Mouse (Mus musculus): Measurements from ENCODE around the gene Pdcd4. TPM values are rescaled to one million over a fixed set of nuclear protein-coding genes. Genes with fewer than 3 reads are reported as not detected.

Pdcd4 gene
- polyA plus RNA-seq (2015; fragmentation: Nextera tagmentation; extraction: Ambion mirVana) = 110 and 115 TPM in 2 replicates

DNA sequence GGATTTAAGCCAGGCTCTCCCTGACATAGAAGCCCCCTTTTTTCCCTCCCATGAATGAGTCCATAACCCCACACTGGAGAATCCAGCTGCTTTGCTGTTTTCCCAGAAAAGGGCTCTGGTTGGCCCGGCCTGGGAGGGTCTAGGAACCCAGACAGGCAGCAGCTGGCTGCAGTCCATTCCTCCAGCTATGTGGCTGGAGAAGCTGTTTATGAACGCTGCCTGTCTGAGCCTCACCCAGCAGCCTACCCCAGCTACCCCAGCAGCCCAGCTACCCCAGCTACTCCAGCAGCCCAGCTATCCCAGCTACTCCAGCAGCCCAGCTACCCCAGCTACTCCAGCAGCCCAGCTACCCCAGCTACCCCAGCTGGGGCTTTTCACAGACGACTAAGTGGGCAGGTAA lies at the start of gene Pdcd4:
Gene Pdcd4 (plus strand): TSS at position 171 of the 400 bp plus-strand sequence.
- no peak for ATAC-seq
- peaks cover 8% of the 10 kb centered on the region; the same call in 1 of the 2 replicates for H3K4me1 ChIP-seq
- 37% methylated on average over 3 of the region's 3 CpGs for WGBS
- no peak within 1 kb of the TSS for H3K9ac ChIP-seq
- H3K9me3 ChIP-seq (replicated peaks) = no peaks in the 10 kb centered on the region
- no peak within 1 kb of the TSS for H3K4me3 ChIP-seq
- H3K27me3 ChIP-seq = no peaks in the 10 kb centered on the region
- H3K4me2 ChIP-seq = no peak within 1 kb of the TSS
- no peaks in the 10 kb centered on the region for H3K36me3 ChIP-seq (ENCODE audit: poor library complexity, severe bottlenecking)
- no peak within 1 kb of the TSS for H3K27ac ChIP-seq

- Histone ChIP-seq H3K9ac (no peak overlapping the region), H3K27ac (no peak overlapping the region), H3K36me3 (ENCODE audit: poor library complexity, severe bottlenecking) (no peaks in the 10 kb centered on the region), H3K4me1 (peaks cover 14% of the 10 kb centered on the region), H3K27me3 (no peaks in the 10 kb centered on the region), H3K9me3 (replicated peaks) (no peaks in the 10 kb centered on the region), H3K4me2 (no peak overlapping the region), H3K4me3 (no peak overlapping the region)
- 92% methylated on average over 8 of the region's 8 CpGs for WGBS
- ATAC-seq = no peak
These were observed 48.1 kb upstream of the Pdcd4 start for GRCm38 (mm10) chr19:53843972-53844371.

GRCm38 (mm10) chr19:53848272-53848995 lies 43.6 kb upstream of the Pdcd4 start:
- Histone ChIP-seq H3K9ac (no peak overlapping the region), H3K9me3 (replicated peaks) (no peaks in the 10 kb centered on the region), H3K36me3 (ENCODE audit: poor library complexity, severe bottlenecking) (no peaks in the 10 kb centered on the region), H3K27me3 (no peaks in the 10 kb centered on the region), H3K4me3 (no peak overlapping the region), H3K27ac (no peak overlapping the region), H3K4me1 (peaks cover 37% of the 10 kb centered on the region), H3K4me2 (no peak overlapping the region)
- 87% methylated on average over 10 of the region's 10 CpGs for WGBS
- ATAC-seq = no peak

DNA sequence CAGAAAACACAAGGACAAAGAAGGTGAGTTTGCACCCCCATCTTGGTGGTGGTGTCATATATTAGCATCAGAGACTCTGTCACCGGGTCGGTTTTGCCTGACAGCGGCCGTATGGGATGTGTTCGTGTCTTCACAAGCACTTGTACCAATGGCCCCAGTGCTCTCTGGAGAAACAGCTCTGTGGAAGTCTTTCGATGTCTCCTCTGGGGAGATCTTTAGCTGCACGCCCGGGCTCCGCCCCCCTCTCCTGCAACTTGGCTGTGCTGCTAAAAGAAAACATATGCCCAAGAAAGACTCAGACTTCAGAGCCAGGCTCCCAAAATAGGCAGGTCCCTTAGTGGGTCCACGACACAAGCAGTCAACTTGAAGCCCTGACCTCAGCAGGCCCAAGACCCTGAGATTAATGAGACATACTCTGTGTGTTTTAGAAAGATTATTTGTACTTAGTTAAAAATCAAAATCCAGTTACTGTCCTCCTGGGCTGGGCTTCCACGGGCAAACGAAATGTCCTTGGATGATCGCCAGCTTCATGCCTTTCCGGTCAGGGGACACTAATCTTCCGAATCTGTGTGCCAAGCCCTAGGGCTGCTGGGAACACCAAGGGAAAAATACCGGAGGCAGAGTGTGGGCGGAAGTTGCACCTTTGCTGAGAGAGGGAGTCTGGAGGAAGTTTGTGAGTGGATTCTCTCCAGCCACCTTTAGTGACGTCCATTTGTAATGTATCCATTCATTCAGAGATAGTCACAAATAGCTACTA lies 41.7 kb upstream of the Pdcd4 start:
- H3K9ac ChIP-seq = no peak overlapping the region
- no peaks in the 10 kb centered on the region for H3K27me3 ChIP-seq
- peak overlapping the region; percentile 18; the same call in 1 of the 2 replicates for H3K4me2 ChIP-seq
- H3K9me3 ChIP-seq (replicated peaks) = no peaks in the 10 kb centered on the region
- peaks cover 56% of the 10 kb centered on the region for H3K4me1 ChIP-seq
- no peaks in the 10 kb centered on the region for H3K36me3 ChIP-seq (ENCODE audit: poor library complexity, severe bottlenecking)
- no peak for ATAC-seq
- peak overlapping the region; percentile 97 for H3K27ac ChIP-seq
- 52% methylated on average over 18 of the region's 18 CpGs for WGBS
- H3K4me3 ChIP-seq = no peak overlapping the region

DNA sequence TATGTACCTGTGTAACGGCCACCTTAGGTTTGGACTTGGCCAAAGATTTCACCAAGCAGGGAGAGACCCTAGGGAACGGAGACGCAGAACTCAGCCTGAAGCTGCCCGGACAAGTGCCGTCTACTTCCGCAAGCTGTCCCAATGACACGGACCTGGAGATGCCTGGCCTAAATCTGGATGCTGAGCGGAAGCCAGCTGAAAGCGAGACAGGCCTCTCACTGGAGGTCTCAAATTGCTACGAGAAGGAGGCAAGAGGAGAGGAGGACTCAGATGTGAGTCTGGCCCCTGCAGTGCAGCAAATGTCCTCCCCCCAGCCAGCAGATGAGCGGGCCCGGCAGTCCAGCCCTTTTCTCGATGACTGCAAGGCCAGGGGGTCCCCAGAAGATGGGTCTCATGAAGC lies 40.7 kb upstream of the Pdcd4 start:
- Histone ChIP-seq H3K9ac (no peak overlapping the region), H3K4me3 (no peak overlapping the region), H3K4me2 (0 out of 2 replicates have a peak overlapping the region, but pooled peaks have one; percentile 59), H3K4me1 (peaks cover 66% of the 10 kb centered on the region), H3K9me3 (replicated peaks) (no peaks in the 10 kb centered on the region), H3K36me3 (ENCODE audit: poor library complexity, severe bottlenecking) (no peaks in the 10 kb centered on the region), H3K27me3 (no peaks in the 10 kb centered on the region), H3K27ac (peak overlapping the region; percentile 97)
- ATAC-seq = no peak
- 80% methylated on average over 13 of the region's 13 CpGs for WGBS

DNA sequence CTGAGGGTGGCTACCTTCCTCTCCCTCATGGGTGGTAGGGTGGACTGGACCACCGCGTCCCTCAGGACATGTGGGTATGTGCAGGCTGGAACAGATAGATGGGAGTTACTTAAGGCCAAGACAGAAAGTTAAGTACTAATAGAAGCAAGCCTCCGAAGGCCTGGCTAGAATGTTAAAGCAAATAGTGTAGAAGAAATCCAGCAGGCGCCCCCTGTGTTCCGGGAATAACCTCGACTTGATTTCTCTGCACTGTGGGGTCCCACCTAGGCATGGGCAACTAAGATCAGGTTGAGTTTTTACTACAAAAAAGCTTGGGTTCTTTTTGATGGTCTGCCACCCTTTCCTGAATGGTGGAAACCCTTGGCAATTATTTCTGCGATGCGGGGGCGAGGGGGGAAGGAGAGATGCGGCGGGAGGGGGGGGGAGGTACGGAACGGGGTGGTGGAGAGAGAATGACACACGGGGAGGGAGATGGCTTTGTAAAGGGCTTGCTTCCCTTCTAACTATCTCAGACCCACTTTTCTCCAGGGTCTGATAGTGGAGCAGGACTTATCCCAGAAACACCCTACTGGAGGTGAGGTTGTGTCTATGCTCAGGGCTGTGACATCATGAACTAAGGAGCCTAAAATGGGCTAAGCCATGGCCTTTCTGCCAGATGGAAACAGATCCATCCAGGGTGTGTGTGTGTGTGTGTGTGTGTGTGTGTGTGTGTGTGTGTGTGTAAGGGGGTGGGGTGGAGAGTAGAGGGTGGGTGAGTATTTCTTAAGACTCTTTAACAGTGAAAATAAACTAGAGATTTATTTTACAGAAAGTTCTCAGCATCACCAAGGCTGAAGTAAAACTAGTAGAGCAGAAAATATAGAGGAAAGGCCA lies 40.0 kb upstream of the Pdcd4 start:
- Histone ChIP-seq H3K27me3 (no peaks in the 10 kb centered on the region), H3K9ac (no peak overlapping the region), H3K4me3 (no peak overlapping the region), H3K27ac (peak overlapping the region; percentile 97), H3K36me3 (ENCODE audit: poor library complexity, severe bottlenecking) (no peaks in the 10 kb centered on the region), H3K4me1 (peaks cover 73% of the 10 kb centered on the region), H3K4me2 (peak overlapping the region; percentile 59), H3K9me3 (replicated peaks) (no peaks in the 10 kb centered on the region)
- ATAC-seq = peak; percentile 33
- WGBS = 53% methylated on average over 14 of the region's 14 CpGs

GRCm38 (mm10) chr19:53852699-53853451 lies 39.2 kb upstream of the Pdcd4 start:
- peak; percentile 92 for ATAC-seq
- peak overlapping the region; percentile 59 for H3K4me2 ChIP-seq
- 0 out of 2 replicates have a peak overlapping the region, but pooled peaks have one; percentile 22 for H3K4me3 ChIP-seq
- no peaks in the 10 kb centered on the region for H3K27me3 ChIP-seq
- no peaks in the 10 kb centered on the region for H3K36me3 ChIP-seq (ENCODE audit: poor library complexity, severe bottlenecking)
- peak overlapping the region; percentile 97 for H3K27ac ChIP-seq
- 10% methylated on average over 15 of the region's 15 CpGs for WGBS
- peaks cover 81% of the 10 kb centered on the region for H3K4me1 ChIP-seq
- peak overlapping the region; percentile 26; the same call in 1 of the 2 replicates for H3K9ac ChIP-seq
- H3K9me3 ChIP-seq (replicated peaks) = no peaks in the 10 kb centered on the region

- Histone ChIP-seq H3K4me1 (peaks cover 95% of the 10 kb centered on the region), H3K4me3 (no peak overlapping the region), H3K27ac (peak overlapping the region; percentile 36; the same call in 1 of the 2 replicates), H3K4me2 (peak overlapping the region; percentile 59), H3K36me3 (ENCODE audit: poor library complexity, severe bottlenecking) (no peaks in the 10 kb centered on the region), H3K9ac (0 out of 2 replicates have a peak overlapping the region, but pooled peaks have one; percentile 2), H3K27me3 (no peaks in the 10 kb centered on the region), H3K9me3 (replicated peaks) (no peaks in the 10 kb centered on the region)
- ATAC-seq = no peak
- WGBS = 56% methylated on average over 4 of the region's 4 CpGs
These were observed 37.1 kb upstream of the Pdcd4 start for GRCm38 (mm10) chr19:53854978-53855377.

- Histone ChIP-seq H3K27ac (peak overlapping the region; percentile 11; the same call in 1 of the 2 replicates), H3K4me1 (peaks cover 87% of the 10 kb centered on the region), H3K27me3 (0 out of 2 replicates have a peak, but pooled peaks cover 2% of the 10 kb centered on the region), H3K4me3 (no peak overlapping the region), H3K9ac (no peak overlapping the region), H3K36me3 (ENCODE audit: poor library complexity, severe bottlenecking) (no peaks in the 10 kb centered on the region), H3K4me2 (peak overlapping the region; percentile 8), H3K9me3 (replicated peaks) (no peaks in the 10 kb centered on the region)
- no peak for ATAC-seq
- 42% methylated on average over 5 of the region's 5 CpGs for WGBS
These were observed 36.2 kb upstream of the Pdcd4 start for GRCm38 (mm10) chr19:53855781-53856180.

DNA sequence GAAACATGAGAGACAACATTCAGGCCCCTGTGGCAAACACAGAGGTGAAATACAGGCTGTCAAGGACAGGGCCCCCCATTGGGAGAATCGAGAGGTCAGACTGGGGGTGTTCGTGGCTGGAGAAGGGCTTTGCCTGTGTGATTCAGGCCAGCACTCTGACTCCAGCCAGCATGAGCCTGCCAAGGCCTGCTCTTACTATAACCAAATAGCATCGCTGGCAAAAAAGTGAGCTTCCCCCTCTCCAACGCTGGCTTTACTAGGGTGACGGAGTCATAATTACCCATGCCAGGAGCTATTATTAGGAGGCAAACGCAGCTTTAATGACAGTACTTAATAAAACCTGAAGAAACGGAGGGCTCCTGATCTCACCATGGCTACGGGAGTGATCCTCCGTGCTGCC lies 35.2 kb upstream of the Pdcd4 start:
- Histone ChIP-seq H3K4me3 (no peak overlapping the region), H3K4me1 (peaks cover 77% of the 10 kb centered on the region), H3K4me2 (no peak overlapping the region), H3K9ac (peak overlapping the region; percentile 10; the same call in 1 of the 2 replicates), H3K27me3 (0 out of 2 replicates have a peak, but pooled peaks cover 2% of the 10 kb centered on the region), H3K27ac (peak overlapping the region; percentile 37; the same call in 1 of the 2 replicates), H3K9me3 (replicated peaks) (no peaks in the 10 kb centered on the region), H3K36me3 (ENCODE audit: poor library complexity, severe bottlenecking) (no peaks in the 10 kb centered on the region)
- ATAC-seq = no peak
- 59% methylated on average over 9 of the region's 9 CpGs for WGBS

GRCm38 (mm10) chr19:53857962-53858361 lies 34.1 kb upstream of the Pdcd4 start:
- Histone ChIP-seq H3K9me3 (replicated peaks) (no peaks in the 10 kb centered on the region), H3K27ac (peak overlapping the region; percentile 31; the same call in 1 of the 2 replicates), H3K4me2 (no peak overlapping the region), H3K9ac (no peak overlapping the region), H3K27me3 (0 out of 2 replicates have a peak, but pooled peaks cover 2% of the 10 kb centered on the region), H3K4me1 (peaks cover 65% of the 10 kb centered on the region), H3K36me3 (ENCODE audit: poor library complexity, severe bottlenecking) (no peaks in the 10 kb centered on the region), H3K4me3 (no peak overlapping the region)
- WGBS = 72% methylated on average over 6 of the region's 6 CpGs
- ATAC-seq = no peak
